Mouse (Mus musculus): Measurements from ENCODE around the gene Kif23. TPM values are rescaled to one million over a fixed set of nuclear protein-coding genes. Genes with fewer than 3 reads are reported as not detected.
A peak's percentile ranks its signal among the peaks of the same experiment; 100 is the strongest.

Kif23 gene
- total RNA-seq, 2 experiments from 2014 or later, result 1.9 to 2.0 TPM

GRCm38 (mm10) chr9:61873325-61873724 is 73.2 kb downstream of the Kif23 start:
- intact Hi-C loops (cut with DNase I), result loop anchor here (5.0 kb wide), 1 partner anchor 506 kb away; no protein-coding TSS in a partner anchor
- DNase-seq (ENCODE audit: low spot score in 2 of 2), result no peak

GRCm38 (mm10) chr9:61872246-61872941 is 74.2 kb downstream of the Kif23 start:
- no peak for DNase-seq (ENCODE audit: low spot score in 2 of 2)

GRCm38 (mm10) chr9:61871839-61872238 is 74.7 kb downstream of the Kif23 start:
- intact Hi-C loops (cut with DNase I), result loop anchor here (5.0 kb wide), 1 partner anchor 505 kb away; no protein-coding TSS in a partner anchor

More at GRCm38 (mm10) chr9:61872246-61872941, 74.2 kb downstream of the Kif23 start:
- intact Hi-C loops (cut with DNase I), result loop anchor here (5.0 kb wide), 1 partner anchor 505 kb away; no protein-coding TSS in a partner anchor

DNA sequence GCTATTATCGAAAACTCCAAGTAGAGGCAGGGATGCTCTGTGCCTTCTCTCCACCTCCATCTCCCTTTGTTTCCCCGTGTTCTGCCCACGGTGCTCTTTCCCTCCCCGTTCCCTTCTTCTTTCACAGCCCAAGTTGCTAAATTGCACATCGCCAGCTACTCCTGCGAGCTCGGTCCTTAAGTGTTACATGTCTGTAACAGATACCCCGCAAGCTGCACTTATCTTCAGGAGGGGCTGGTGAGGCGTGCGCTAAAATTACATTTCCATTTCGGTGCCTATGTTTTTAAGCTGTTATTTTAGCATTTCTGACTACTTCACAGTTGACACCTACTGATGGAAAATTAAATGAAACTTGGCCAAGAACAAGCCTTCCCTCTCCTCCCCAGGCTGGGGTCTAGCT is 78.9 kb downstream of the Kif23 start:
- peak; percentile 68 to 83 for DNase-seq (ENCODE audit: low spot score in 2 of 2)
- intact Hi-C loops (cut with DNase I), result no loop called here

More at GRCm38 (mm10) chr9:61871839-61872238, 74.7 kb downstream of the Kif23 start:
- DNase-seq (ENCODE audit: low spot score in 2 of 2), result no peak

Other genes starting within 250 kb of the Kif23 start
- gene Rplp1, start 32.2 kb downstream of the Kif23 start, total RNA-seq (2021), result 1,000 to 10,000 TPM; 1,411 to 1,467 TPM
- gene Paqr5, start 80.1 kb upstream of the Kif23 start, total RNA-seq (2021), result 1 to 10 TPM in 1 of 2 experiments, under 1 TPM in 1; 0.80 to 2.3 TPM
- gene Glce, start 175.9 kb upstream of the Kif23 start, total RNA-seq (2021), result 10 to 100 TPM; 27.2 to 28.7 TPM

All from left cerebral cortex, postnatal 14 days (tissue).